Mouse (Mus musculus) limb, embryonic 15.5 days (tissue): ENCODE measurements around the gene Gm10277. TPM values are rescaled to one million over a fixed set of nuclear protein-coding genes. Genes with fewer than 3 reads are reported as not detected.

Source experiments
- ATAC-seq: fragments of 200-750 bp; cut with Nextera tagmentation; 2 replicates; pipeline ENCODE4 v1.8.0; 2017; ENCODE audit warnings: low read depth, moderate TSS enrichment; ENCODE audit not compliant: insufficient number of reproducible peaks, low FRiP score, low TSS enrichment
- H3K27ac ChIP-seq: fragments of 300-500 bp; sonication (generic); 2 replicates; pipeline ENCODE4 v1.5.1; 2015; ENCODE audit warnings: moderate library complexity, mild to moderate bottlenecking, inconsistent platforms
- H3K27me3 ChIP-seq: fragments of 300-500 bp; sonication (generic); 2 replicates; pipeline ENCODE4 v1.6.1; 2015; ENCODE audit warnings: inconsistent platforms
- H3K36me3 ChIP-seq: fragments of 300-500 bp; sonication (generic); 2 replicates; pipeline ENCODE4 v1.6.1; 2015; ENCODE audit warnings: inconsistent platforms
- H3K4me1 ChIP-seq: fragments of 300-500 bp; sonication (generic); 2 replicates; pipeline ENCODE4 v1.6.1; 2015; ENCODE audit warnings: inconsistent platforms
- H3K4me2 ChIP-seq: fragments of 300-500 bp; sonication (generic); 2 replicates; pipeline ENCODE4 v1.6.1; 2015; ENCODE audit warnings: mild to moderate bottlenecking, inconsistent platforms
- H3K4me3 ChIP-seq: fragments of 300-500 bp; sonication (generic); 2 replicates; pipeline ENCODE4 v1.5.1; 2015; ENCODE audit warnings: mild to moderate bottlenecking, inconsistent platforms
- H3K9ac ChIP-seq: fragments of 300-500 bp; sonication (generic); 2 replicates; pipeline ENCODE4 v1.6.1; 2015; ENCODE audit warnings: inconsistent platforms
- H3K9me3 ChIP-seq: fragments of 300-500 bp; sonication (generic); 2 replicates; pipeline ENCODE4 v1.6.1; 2016; ENCODE audit warnings: inconsistent platforms
- WGBS: fragments of 180-500 bp; shearing (Covaris S2); methylation state at CpG from one replicate; pipeline ENCODE4 v1.1.7; 2015; 5-methylcytosine and 5-hydroxymethylcytosine counted together
- polyA plus RNA-seq: library from polyadenylated mRNA; unstranded; fragments of >200 nt; fragmentation: Nextera tagmentation; extraction: Ambion mirVana; gene quantifications from 2 replicates; pipeline ENCODE4 v1.2.1, GENCODE M21; 2015

The Gm10277 gene
- polyA plus RNA-seq, 1 experiment from 2014 or later, result 0.90 TPM

GRCm38 (mm10) chr11:77793238-77793930, 5.8 kb upstream of the Gm10277 start:
- Histone ChIP-seq H3K4me3 (peak overlapping the region; percentile 45), H3K9me3 (no peaks in the 10 kb centered on the region), H3K36me3 (no peaks in the 10 kb centered on the region), H3K9ac (peak overlapping the region; percentile 33; the same call in 1 of the 2 replicates), H3K27me3 (no peaks in the 10 kb centered on the region), H3K4me2 (peak overlapping the region; percentile 70), H3K27ac (peak overlapping the region; percentile 89), H3K4me1 (peaks cover 36% of the 10 kb centered on the region)
- 4% methylated on average over 19 of the region's 19 CpGs for WGBS
- peak; percentile 84 for ATAC-seq

GRCm38 (mm10) chr11:77792566-77792909, 5.0 kb upstream of the Gm10277 start:
- peak overlapping the region; percentile 70; the same call in 1 of the 2 replicates for H3K4me2 ChIP-seq

GRCm38 (mm10) chr11:77791752-77792565, 4.4 kb upstream of the Gm10277 start:
- Histone ChIP-seq H3K36me3 (no peaks in the 10 kb centered on the region), H3K9ac (0 out of 2 replicates have a peak overlapping the region, but pooled peaks have one; percentile 17), H3K4me3 (no peak overlapping the region), H3K27ac (peak overlapping the region; percentile 89), H3K27me3 (no peaks in the 10 kb centered on the region), H3K4me2 (peak overlapping the region; percentile 12; the same call in 1 of the 2 replicates), H3K4me1 (peaks cover 39% of the 10 kb centered on the region), H3K9me3 (no peaks in the 10 kb centered on the region)
- ATAC-seq, result no peak
- WGBS, result 37% methylated on average over 12 of the region's 12 CpGs

More at GRCm38 (mm10) chr11:77792566-77792909, 5.0 kb upstream of the Gm10277 start:
- Histone ChIP-seq H3K36me3 (no peaks in the 10 kb centered on the region), H3K27ac (peak overlapping the region; percentile 89), H3K4me3 (no peak overlapping the region), H3K4me1 (peaks cover 39% of the 10 kb centered on the region), H3K27me3 (no peaks in the 10 kb centered on the region), H3K9ac (no peak overlapping the region), H3K9me3 (no peaks in the 10 kb centered on the region)
- no peak for ATAC-seq
- WGBS, result 62% methylated on average over 7 of the region's 7 CpGs

- H3K4me3 ChIP-seq, result no peak overlapping the region
- 34% methylated on average over 8 of the region's 8 CpGs for WGBS
- H3K9ac ChIP-seq, result 0 out of 2 replicates have a peak overlapping the region, but pooled peaks have one; percentile 28
- H3K27ac ChIP-seq, result peak overlapping the region; percentile 89
- peak; percentile 73 for ATAC-seq
- peaks cover 43% of the 10 kb centered on the region for H3K4me1 ChIP-seq
- H3K9me3 ChIP-seq, result no peaks in the 10 kb centered on the region
- H3K27me3 ChIP-seq, result no peaks in the 10 kb centered on the region
- H3K4me2 ChIP-seq, result 0 out of 2 replicates have a peak overlapping the region, but pooled peaks have one; percentile 12
- peaks cover under 1% of the 10 kb centered on the region; the same call in 1 of the 2 replicates for H3K36me3 ChIP-seq
These were observed 3.7 kb upstream of the Gm10277 start for GRCm38 (mm10) chr11:77791241-77791727.

GRCm38 (mm10) chr11:77790286-77790685, 2.7 kb upstream of the Gm10277 start:
- H3K4me3 ChIP-seq, result no peak overlapping the region
- peaks cover 5% of the 10 kb centered on the region; the same call in 1 of the 2 replicates for H3K36me3 ChIP-seq
- H3K27ac ChIP-seq, result peak overlapping the region; percentile 89
- peaks cover 53% of the 10 kb centered on the region for H3K4me1 ChIP-seq
- no peak overlapping the region for H3K4me2 ChIP-seq
- WGBS, result 32% methylated on average over 9 of the region's 9 CpGs
- H3K9me3 ChIP-seq, result no peaks in the 10 kb centered on the region
- no peak for ATAC-seq
- H3K9ac ChIP-seq, result no peak overlapping the region
- H3K27me3 ChIP-seq, result no peaks in the 10 kb centered on the region

GRCm38 (mm10) chr11:77789512-77789911, 2.0 kb upstream of the Gm10277 start:
- no peak overlapping the region for H3K27ac ChIP-seq
- peaks cover 61% of the 10 kb centered on the region for H3K4me1 ChIP-seq
- 76% methylated on average over 5 of the region's 5 CpGs for WGBS

GRCm38 (mm10) chr11:77785768-77786561, 1.6 kb downstream of the Gm10277 start:
- 0 out of 2 replicates have a peak overlapping the region, but pooled peaks have one; percentile 7 for H3K9ac ChIP-seq
- 48% methylated on average over 7 of the region's 7 CpGs for WGBS
- no peak overlapping the region; the same call in 1 of the 2 replicates for H3K4me2 ChIP-seq
- peak overlapping the region; percentile 85 for H3K27ac ChIP-seq
- H3K9me3 ChIP-seq, result no peaks in the 10 kb centered on the region
- no peak for ATAC-seq
- H3K27me3 ChIP-seq, result no peaks in the 10 kb centered on the region
- no peak overlapping the region for H3K4me3 ChIP-seq
- peaks cover 5% of the 10 kb centered on the region; the same call in 1 of the 2 replicates for H3K36me3 ChIP-seq
- peaks cover 54% of the 10 kb centered on the region for H3K4me1 ChIP-seq

More at GRCm38 (mm10) chr11:77789512-77789911, 2.0 kb upstream of the Gm10277 start:
- Histone ChIP-seq H3K4me3 (no peak overlapping the region), H3K9me3 (no peaks in the 10 kb centered on the region), H3K36me3 (peaks cover 5% of the 10 kb centered on the region; the same call in 1 of the 2 replicates), H3K9ac (no peak overlapping the region), H3K27me3 (no peaks in the 10 kb centered on the region), H3K4me2 (no peak overlapping the region)
- no peak for ATAC-seq

GRCm38 (mm10) chr11:77785396-77785767, 2.2 kb downstream of the Gm10277 start:
- H3K36me3 ChIP-seq, result peaks cover 9% of the 10 kb centered on the region; the same call in 1 of the 2 replicates
- no peaks in the 10 kb centered on the region for H3K27me3 ChIP-seq
- no peaks in the 10 kb centered on the region for H3K9me3 ChIP-seq
- ATAC-seq, result no peak
- no peak overlapping the region for H3K4me3 ChIP-seq
- H3K27ac ChIP-seq, result peak overlapping the region; percentile 85
- H3K9ac ChIP-seq, result 0 out of 2 replicates have a peak overlapping the region, but pooled peaks have one; percentile 7
- H3K4me1 ChIP-seq, result peaks cover 48% of the 10 kb centered on the region
- no peak overlapping the region; the same call in 1 of the 2 replicates for H3K4me2 ChIP-seq
- 20% methylated on average over 5 of the region's 5 CpGs for WGBS

- Histone ChIP-seq H3K9ac (no peak overlapping the region), H3K9me3 (no peaks in the 10 kb centered on the region), H3K27me3 (no peaks in the 10 kb centered on the region), H3K4me3 (no peak overlapping the region), H3K4me1 (peaks cover 44% of the 10 kb centered on the region), H3K27ac (peak overlapping the region; percentile 85), H3K4me2 (no peak overlapping the region), H3K36me3 (peaks cover 9% of the 10 kb centered on the region; the same call in 1 of the 2 replicates)
- WGBS, result 74% methylated on average over 9 of the region's 9 CpGs
- ATAC-seq, result no peak
These were observed 2.7 kb downstream of the Gm10277 start for GRCm38 (mm10) chr11:77784894-77785293.

- WGBS, result 46% methylated on average over 18 of the region's 18 CpGs
- peak; percentile 31; the same call in 1 of the 2 replicates for ATAC-seq
- Histone ChIP-seq H3K27ac (peak overlapping the region; percentile 85), H3K4me3 (no peak overlapping the region), H3K4me1 (peaks cover 43% of the 10 kb centered on the region), H3K9me3 (no peaks in the 10 kb centered on the region), H3K36me3 (peaks cover 9% of the 10 kb centered on the region), H3K4me2 (peak overlapping the region; percentile 17; the same call in 1 of the 2 replicates), H3K9ac (no peak overlapping the region), H3K27me3 (no peaks in the 10 kb centered on the region)
These were observed 3.5 kb downstream of the Gm10277 start for GRCm38 (mm10) chr11:77783747-77784646.
